32 mouse cellular contexts compared by ENCODE assay signal in genomic region chr2:144414646-144415045, GRCm38 (mm10). TPM values are rescaled to one million over a fixed set of nuclear protein-coding genes. Genes with fewer than 3 reads are reported as not detected.
DNase-seq lines count a peak whose midpoint lies in the region; ATAC-seq and TF ChIP-seq lines count a peak whose summit lies in the region.
"Had no signal": no experiment of that assay in that cellular context is flagged by ENCODE, and none has a peak within 500 bp of the region (broad histone marks: within the 10 kb centered on the region; RNA-seq: fewer than 3 reads in every experiment).

No protein-coding gene starts in this region.

- H3K9me3 ChIP-seq in hindbrain, embryonic 10.5 days = no peaks in the 10 kb centered on the region
- H3K9me3 ChIP-seq: embryonic facial prominence, embryonic 15.5 days; heart, embryonic 10.5 days; hindbrain, embryonic 15.5 days; limb, embryonic 13.5 days; liver, embryonic 12.5 days; midbrain, embryonic 10.5 days; neural tube, embryonic 13.5 days had no signal

- no peak overlapping the region for H3K4me3 ChIP-seq in cerebellum, adult 2 months (replicated peaks; ENCODE audit: insufficient read depth, low read depth, low read length)
- H3K4me3 ChIP-seq in hindbrain, embryonic 10.5 days = no peak overlapping the region
- H3K4me3 ChIP-seq: embryonic facial prominence, embryonic 15.5 days; heart, embryonic 10.5 days; hindbrain, embryonic 15.5 days; left cerebral cortex, adult 2 months; limb, embryonic 13.5 days; liver, embryonic 12.5 days; midbrain, embryonic 10.5 days; myocyte; neural tube, embryonic 13.5 days had no signal

- H3K27me3 ChIP-seq in cerebellum, adult 2 months (ENCODE audit: control insufficient read depth, insufficient read depth, low read length) = no peaks in the 10 kb centered on the region
- no peaks in the 10 kb centered on the region for H3K27me3 ChIP-seq in hindbrain, embryonic 10.5 days (ENCODE audit: insufficient read depth, poor library complexity, severe bottlenecking)
- H3K27me3 ChIP-seq: embryonic facial prominence, embryonic 15.5 days; hindbrain, embryonic 15.5 days; limb, embryonic 13.5 days; liver, embryonic 12.5 days; neural tube, embryonic 13.5 days; Patski had no signal

- no peak for TF ChIP-seq POLR2A in cerebellum, adult 2 months (IDR thresholded peaks at IDR 0.05; ENCODE audit: borderline replicate concordance, insufficient read depth, low read length)

- peak; percentile 36 to 58 for DNase-seq in frontal cortex, adult 2 months (ENCODE audit: extremely low spot score in 1 of 2, low spot score in 1 of 2)
- DNase-seq in frontal cortex, postnatal 10 days (ENCODE audit: low spot score in 2 of 2) = no peak
- peak; percentile 23 to 83 for DNase-seq in left cerebral cortex, postnatal 25 days (ENCODE audit: low spot score in 2 of 2)
- no peak for DNase-seq in left cerebral cortex, postnatal 10 days (ENCODE audit: extremely low spot score in 1 of 2, low spot score in 2 of 2)
- peak; percentile 22 to 49 for DNase-seq in cerebellum, adult 2 months
- DNase-seq in left cerebral cortex, postnatal 36 days (ENCODE audit: low spot score in 2 of 2) = peak; percentile 34 to 46
- DNase-seq in hindbrain, embryonic 10.5 days (ENCODE audit: low spot score) = no peak
- DNase-seq: adrenal gland, postnatal 36 days; gastrocnemius, postnatal 10 days; heart, postnatal 4 days; kidney, adult 2 months; kidney, postnatal 10 days; lung, adult 18-20 months; lung, postnatal 10 days; retina, postnatal 1 day; thymus, postnatal 4 days had no signal

- peak overlapping the region; percentile 42; the same call in 1 of the 2 replicates for H3K27ac ChIP-seq in cerebellum, adult 2 months (ENCODE audit: insufficient read depth, low read length)
- H3K27ac ChIP-seq in hindbrain, embryonic 10.5 days = no peak overlapping the region
- H3K27ac ChIP-seq: embryonic facial prominence, embryonic 15.5 days; heart, embryonic 10.5 days; hindbrain, embryonic 15.5 days; left cerebral cortex, adult 2 months; limb, embryonic 13.5 days; liver, embryonic 12.5 days; midbrain, embryonic 10.5 days; neural tube, embryonic 13.5 days had no signal

- WGBS in cerebellum, adult 2 months = 41% methylated on average over 1 of the region's 1 CpGs
- 85% methylated on average over 1 of the region's 1 CpGs for WGBS in hindbrain, embryonic 10.5 days

- no peaks in the 10 kb centered on the region; the same call in 1 of the 2 replicates for H3K4me1 ChIP-seq in cerebellum, adult 2 months (ENCODE audit: control insufficient read depth, insufficient read depth, low read length)
- peaks cover 6% of the 10 kb centered on the region; the same call in 1 of the 2 replicates for H3K4me1 ChIP-seq in hindbrain, embryonic 10.5 days (replicated peaks)
- H3K4me1 ChIP-seq: hindbrain, embryonic 15.5 days had no signal

- H3K36me3 ChIP-seq in hindbrain, embryonic 10.5 days = peaks cover 33% of the 10 kb centered on the region

- intact Hi-C loops in left cerebral cortex, postnatal 25 days (cut with DNase I) = no loop called here
- intact Hi-C loops in left cerebral cortex, postnatal 10 days (cut with DNase I) = no loop called here
- intact Hi-C loops in left cerebral cortex, postnatal 36 days (cut with DNase I) = no loop called here

- TF ChIP-seq CTCF in cerebellum, adult 2 months (IDR thresholded peaks at IDR 0.05; ENCODE audit: borderline replicate concordance, insufficient read depth, low read depth, low read length) = no peak

- no peak for ATAC-seq in erythroid progenitor cell, adult 5-6 weeks (replicated peaks; ENCODE audit: low FRiP score, poor library complexity, severe bottlenecking)
- ATAC-seq: forebrain, embryonic 16.5 days; liver, embryonic 12.5 days; midbrain, embryonic 16.5 days; Patski had no signal

RNA-seq across cellular contexts. Expression of gene Pet117, which starts 45.9 kb away (rescaled TPM):
- 0.76 and 1.8 TPM in 2 replicates for polyA plus RNA-seq in frontal cortex, adult 2 months (2012; rRNA removed)
- 1 to 10 TPM; 7.4 to 9.1 TPM for total RNA-seq in left cerebral cortex, postnatal 25 days (2021)
- total RNA-seq in left cerebral cortex, postnatal 10 days (2021) = 1 to 10 TPM; 5.3 to 5.5 TPM
- not detected in 2 replicates for polyA plus RNA-seq in cerebellum, adult 2 months (2012; rRNA removed)
- total RNA-seq in left cerebral cortex, postnatal 36 days (2021) = 1 to 10 TPM; 7.3 to 8.1 TPM
- 0.24 TPM in 1 of 2 replicates, not detected in the other for polyA plus RNA-seq in hindbrain, embryonic 10.5 days (2016; fragmentation: Nextera tagmentation; extraction: Ambion mirVana)
- total RNA-seq in erythroid progenitor cell, adult 5-6 weeks (2015; ENCODE audit: low replicate concordance) = not detected in 2 replicates
- 12.1 TPM in 1 of 2 replicates, not detected in the other for total RNA-seq in erythroid progenitor cell, adult 5-6 weeks (2017; ENCODE audit: low replicate concordance)
- total RNA-seq: ES-E14; granulocyte monocyte progenitor cell, adult 5-6 weeks had no signal
- polyA plus RNA-seq: heart, embryonic 10.5 days; kidney, adult 2 months; limb, embryonic 13.5 days; liver, embryonic 12.5 days; midbrain, embryonic 10.5 days; spleen, adult 2 months had no signal

RNA-seq across cellular contexts. Expression of gene Kat14, which starts 45.9 kb away (rescaled TPM):
- 33.0 TPM in 2 replicates for polyA plus RNA-seq in frontal cortex, adult 2 months (2012; rRNA removed)
- 10 to 100 TPM; 32.2 to 36.0 TPM for total RNA-seq in left cerebral cortex, postnatal 25 days (2021)
- total RNA-seq in left cerebral cortex, postnatal 10 days (2021) = 10 to 100 TPM; 24.4 to 27.2 TPM
- 34.1 and 35.3 TPM in 2 replicates for polyA plus RNA-seq in cerebellum, adult 2 months (2012; rRNA removed)
- total RNA-seq in left cerebral cortex, postnatal 36 days (2021) = 10 to 100 TPM; 35.6 to 39.5 TPM
- 47.9 and 60.4 TPM in 2 replicates for polyA plus RNA-seq in hindbrain, embryonic 10.5 days (2016; fragmentation: Nextera tagmentation; extraction: Ambion mirVana)
- 10.5 and 16.6 TPM in 2 replicates for total RNA-seq in erythroid progenitor cell, adult 5-6 weeks (2015; ENCODE audit: low replicate concordance)
- total RNA-seq in erythroid progenitor cell, adult 5-6 weeks (2017; ENCODE audit: low replicate concordance) = 11.7 and 23.0 TPM in 2 replicates

Comparison
In these comparisons a context has a peak if more than half of its experiments do, and no peak if none do; other contexts are left out.
1. DNase-seq: peak in frontal cortex, adult 2 months (2 of 2), left cerebral cortex, postnatal 25 days (2 of 2), cerebellum, adult 2 months (2 of 2) and left cerebral cortex, postnatal 36 days (2 of 2); none in frontal cortex, postnatal 10 days (0 of 2), left cerebral cortex, postnatal 10 days (0 of 2) and hindbrain, embryonic 10.5 days (single experiment).